In genomic region chr17:45158171-45158691, GRCm38 (mm10) we compare ENCODE assay signal across 12 mouse cellular contexts.
DNase-seq lines count a peak whose midpoint lies in the region; ATAC-seq and TF ChIP-seq lines count a peak whose summit lies in the region.
"Had no signal": no experiment of that assay in that cellular context is flagged by ENCODE, and none has a peak within 500 bp of the region (broad histone marks: within the 10 kb centered on the region; RNA-seq: fewer than 3 reads in every experiment).

No protein-coding gene starts in this region.

- TF ChIP-seq CTCF in forebrain, postnatal 0 days (IDR thresholded peaks at IDR 0.05; ENCODE audit: low read depth), result no peak

- peak; percentile 65 for ATAC-seq in forebrain, postnatal 0 days
- ATAC-seq in forebrain, embryonic 12.5 days (ENCODE audit: low FRiP score), result no peak
- peak; percentile 43; the same call in 1 of the 2 replicates for ATAC-seq in embryonic facial prominence, embryonic 13.5 days (ENCODE audit: insufficient number of reproducible peaks, insufficient read depth, low FRiP score, low TSS enrichment, low read depth)
- ATAC-seq in monocyte, adult 5-6 weeks (replicated peaks; ENCODE audit: insufficient number of reproducible peaks, low FRiP score, low TSS enrichment, poor library complexity, severe bottlenecking), result no peak
- ATAC-seq: liver, embryonic 12.5 days had no signal

- H3K4me1 ChIP-seq in forebrain, postnatal 0 days (ENCODE audit: insufficient read depth), result no peaks in the 10 kb centered on the region
- H3K4me1 ChIP-seq in forebrain, embryonic 12.5 days, result peaks cover 11% of the 10 kb centered on the region
- H3K4me1 ChIP-seq in embryonic facial prominence, embryonic 13.5 days, result peaks cover 25% of the 10 kb centered on the region
- H3K4me1 ChIP-seq: liver, embryonic 12.5 days had no signal

- H3K9me3 ChIP-seq in forebrain, postnatal 0 days (ENCODE audit: low read length), result no peaks in the 10 kb centered on the region
- no peaks in the 10 kb centered on the region for H3K9me3 ChIP-seq in forebrain, embryonic 12.5 days
- H3K9me3 ChIP-seq in embryonic facial prominence, embryonic 13.5 days, result no peaks in the 10 kb centered on the region
- H3K9me3 ChIP-seq: liver, embryonic 12.5 days had no signal

- DNase-seq in forebrain, postnatal 0 days, result no peak
- peak; percentile 67 to 78 for DNase-seq in cerebellum, postnatal 10 days
- DNase-seq in heart, postnatal 10 days, result peak; percentile 68 to 72
- no peak for DNase-seq in adipocyte (ENCODE audit: low spot score)
- no peak for DNase-seq in kidney, postnatal 36 days
- DNase-seq: gastrocnemius, postnatal 10 days had no signal

- intact Hi-C loops in heart, postnatal 10 days (cut with DNase I), result no loop called here

- WGBS in forebrain, postnatal 0 days, result 72% methylated on average over 16 of the region's 16 CpGs
- 76% methylated on average over 16 of the region's 16 CpGs for WGBS in forebrain, embryonic 12.5 days
- WGBS in embryonic facial prominence, embryonic 13.5 days, result 17% methylated on average over 16 of the region's 16 CpGs

- no peaks in the 10 kb centered on the region for H3K27me3 ChIP-seq in forebrain, postnatal 0 days (ENCODE audit: insufficient read depth, low read length)
- H3K27me3 ChIP-seq in forebrain, embryonic 12.5 days, result no peaks in the 10 kb centered on the region
- H3K27me3 ChIP-seq in embryonic facial prominence, embryonic 13.5 days, result 0 out of 2 replicates have a peak, but pooled peaks cover 3% of the 10 kb centered on the region
- H3K27me3 ChIP-seq: CH12.LX; liver, embryonic 12.5 days had no signal

- no peak overlapping the region for H3K4me3 ChIP-seq in forebrain, postnatal 0 days (ENCODE audit: low read depth, low read length)
- H3K4me3 ChIP-seq in forebrain, embryonic 12.5 days (replicated peaks), result no peak overlapping the region
- no peak overlapping the region for H3K4me3 ChIP-seq in embryonic facial prominence, embryonic 13.5 days
- H3K4me3 ChIP-seq: liver, embryonic 12.5 days had no signal

- H3K27ac ChIP-seq in forebrain, postnatal 0 days (ENCODE audit: low read depth, low read length), result no peak overlapping the region
- no peak overlapping the region for H3K27ac ChIP-seq in forebrain, embryonic 12.5 days
- H3K27ac ChIP-seq in embryonic facial prominence, embryonic 13.5 days, result peak overlapping the region; percentile 72
- H3K27ac ChIP-seq: kidney, postnatal 0 days; liver, embryonic 12.5 days had no signal

- H3K36me3 ChIP-seq in forebrain, postnatal 0 days (ENCODE audit: insufficient read depth), result no peaks in the 10 kb centered on the region
- H3K36me3 ChIP-seq in forebrain, embryonic 12.5 days (replicated peaks), result no peaks in the 10 kb centered on the region
- H3K36me3 ChIP-seq in embryonic facial prominence, embryonic 13.5 days, result no peaks in the 10 kb centered on the region
- H3K36me3 ChIP-seq: liver, embryonic 12.5 days had no signal

- no peak overlapping the region for H3K4me2 ChIP-seq in forebrain, postnatal 0 days (ENCODE audit: low read depth)
- no peak overlapping the region for H3K4me2 ChIP-seq in forebrain, embryonic 12.5 days
- peak overlapping the region; percentile 35 for H3K4me2 ChIP-seq in embryonic facial prominence, embryonic 13.5 days
- H3K4me2 ChIP-seq: liver, embryonic 12.5 days had no signal

- no peak overlapping the region for H3K9ac ChIP-seq in forebrain, postnatal 0 days
- no peak overlapping the region for H3K9ac ChIP-seq in forebrain, embryonic 12.5 days
- H3K9ac ChIP-seq in embryonic facial prominence, embryonic 13.5 days, result no peak overlapping the region
- H3K9ac ChIP-seq: liver, embryonic 12.5 days had no signal

Comparison
In these comparisons a context has a peak if more than half of its experiments do, and no peak if none do; other contexts are left out.
1. ATAC-seq: peak in forebrain, postnatal 0 days (single experiment) and embryonic facial prominence, embryonic 13.5 days (single experiment); none in forebrain, embryonic 12.5 days (single experiment) and monocyte, adult 5-6 weeks (single experiment).
2. DNase-seq: peak in cerebellum, postnatal 10 days (2 of 2) and heart, postnatal 10 days (2 of 2); none in forebrain, postnatal 0 days (single experiment), adipocyte (single experiment) and kidney, postnatal 36 days (0 of 2).